Mouse (Mus musculus) left cerebral cortex, adult 18-20 months (tissue): ENCODE data around the gene Fosl2. TPM values are rescaled to one million over a fixed set of nuclear protein-coding genes. Genes with fewer than 3 reads are reported as not detected.
"Not testable (repeated sequence)": the region's sequence is repeated elsewhere in the genome, so short reads cannot be mapped to it uniquely, and the experiment has no call there.

ENCODE experiments used
- DNase-seq, 2 experiments: peaks; one replicate each; pipeline ENCODE4 v3.0.0; 2021 to 2022; ENCODE audit warnings: low spot score in 2 of 2, mixed read lengths in 1 of 2
- total RNA-seq, 2 experiments: library from RNA; stranded (reverse); gene quantifications; 2 replicates each; pipeline ENCODE4 v1.2.3; 2021

Gene Fosl2
- total RNA-seq, 2 experiments from 2014 or later: 42.4 to 87.8 TPM

- DNase-seq: no peak
Measured at GRCm38 (mm10) chr5:32177737-32178136, 42.1 kb downstream of the Fosl2 start.

- not testable (repeated sequence) for DNase-seq
Measured at GRCm38 (mm10) chr5:32178720-32179119, 43.1 kb downstream of the Fosl2 start.

- no peak for DNase-seq
Measured at GRCm38 (mm10) chr5:32182885-32183629, 47.5 kb downstream of the Fosl2 start.

- DNase-seq: no peak
Measured at GRCm38 (mm10) chr5:32187717-32188116, 52.1 kb downstream of the Fosl2 start.

GRCm38 (mm10) chr5:32191259-32191658, 55.7 kb downstream of the Fosl2 start:
- no peak for DNase-seq

GRCm38 (mm10) chr5:32192016-32192845, 56.6 kb downstream of the Fosl2 start:
- no peak for DNase-seq

- DNase-seq: no peak
Measured at GRCm38 (mm10) chr5:32194236-32194635, 58.6 kb downstream of the Fosl2 start.

GRCm38 (mm10) chr5:32195857-32196609, 60.4 kb downstream of the Fosl2 start:
- DNase-seq: no peak

GRCm38 (mm10) chr5:32197698-32198097, 62.1 kb downstream of the Fosl2 start:
- DNase-seq: peak; percentile 92 to 95

GRCm38 (mm10) chr5:32199136-32199535, 63.5 kb downstream of the Fosl2 start:
- DNase-seq: no peak

- peak in 1 of 2 experiments; percentile 8 for DNase-seq
Measured at GRCm38 (mm10) chr5:32199594-32199993, 64.0 kb downstream of the Fosl2 start.

GRCm38 (mm10) chr5:32204653-32205052, 69.1 kb downstream of the Fosl2 start:
- no peak for DNase-seq

- DNase-seq: no peak
Measured at GRCm38 (mm10) chr5:32206726-32207125, 71.1 kb downstream of the Fosl2 start.

Other genes starting within 250 kb of the Fosl2 start
- gene Plb1, start 96.9 kb downstream of the Fosl2 start, total RNA-seq: under 1 TPM; 0.61 to 1.00 TPM